Mouse (Mus musculus): ENCODE results near the gene Defb11.

DNA sequence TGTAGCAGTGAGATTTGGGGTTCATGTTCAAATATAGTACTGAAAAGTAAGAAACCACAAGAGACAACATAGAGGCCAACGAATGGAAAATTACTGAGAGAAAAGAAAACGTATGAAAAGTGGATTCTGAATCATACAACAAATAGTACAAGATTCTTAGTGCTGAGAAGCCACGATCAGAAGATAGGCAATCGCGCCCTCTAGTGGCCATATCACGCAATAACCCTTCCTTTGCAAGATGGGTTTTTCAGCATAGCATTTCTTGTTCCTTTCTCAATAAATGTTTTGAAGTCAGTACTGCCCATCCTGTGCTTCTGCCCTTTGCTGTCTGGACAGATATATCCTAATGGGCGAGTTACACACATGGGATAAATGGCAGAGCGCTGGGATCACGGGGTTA, 49.1 kb upstream of the Defb11 start:
- TF ChIP-seq POLR2A (IDR thresholded peaks at IDR 0.05; ENCODE audit: insufficient read length, low read depth) (no peak), MAX (IDR thresholded peaks at IDR 0.05; ENCODE audit: low read depth) (no peak), POLR2AphosphoS2 (IDR thresholded peaks at IDR 0.05; ENCODE audit: insufficient read length, low read depth) (no peak), E2F4 (IDR thresholded peaks at IDR 0.05; ENCODE audit: insufficient read depth) (no peak), USF1 (IDR thresholded peaks at IDR 0.05; ENCODE audit: low read depth) (no peak), TCF12 (IDR thresholded peaks at IDR 0.05; ENCODE audit: insufficient read depth, poor library complexity, severe bottlenecking) (no peak), CEBPB (IDR thresholded peaks at IDR 0.05; ENCODE audit: insufficient read depth, poor library complexity, severe bottlenecking) (no peak), MYOD1 (IDR thresholded peaks at IDR 0.05; ENCODE audit: control insufficient read depth in 1 of 3, insufficient read length in 2 of 3, low read depth in 2 of 3) (no peak), MYOG (IDR thresholded peaks at IDR 0.05; ENCODE audit: control insufficient read depth in 1 of 3, insufficient read depth in 1 of 3, insufficient read length in 2 of 3, low read depth in 2 of 3) (no peak), REST (IDR thresholded peaks at IDR 0.05; ENCODE audit: insufficient read depth, insufficient read length) (no peak), TCF3 (IDR thresholded peaks at IDR 0.05; ENCODE audit: insufficient read length, low read depth) (no peak)
